Mouse (Mus musculus) embryonic fibroblast, embryonic 13.5 days (primary cell): ENCODE measurements around the gene Gm12185. TPM values are rescaled to one million over a fixed set of nuclear protein-coding genes. Genes with fewer than 3 reads are reported as not detected.
"Not testable (repeated sequence)": the region's sequence is repeated elsewhere in the genome, so short reads cannot be mapped to it uniquely, and the experiment has no call there.

Source experiments
- H3K27ac ChIP-seq: 2 replicates; pipeline ENCODE4 v1.5.1; 2012; ENCODE audit warnings: low read length, control low read depth, inconsistent platforms; ENCODE audit not compliant: insufficient read depth
- H3K4me1 ChIP-seq: 2 replicates; pipeline ENCODE4 v1.6.1; 2011; ENCODE audit warnings: low read length; ENCODE audit not compliant: control insufficient read depth, insufficient read depth
- H3K4me3 ChIP-seq: 2 replicates; pipeline ENCODE4 v1.5.1; 2011; ENCODE audit warnings: mild to moderate bottlenecking, control low read depth, low read length; ENCODE audit not compliant: insufficient read depth
- CTCF ChIP-seq: IDR thresholded peaks from 2 replicates; pipeline ENCODE4 v1.5.1; 2011; ENCODE audit warnings: mild to moderate bottlenecking, control low read depth, low read length, moderate library complexity, borderline replicate concordance; ENCODE audit not compliant: insufficient read depth
- POLR2A ChIP-seq: IDR thresholded peaks from 2 replicates; pipeline ENCODE4 v1.6.1; 2011; ENCODE audit warnings: low read depth, mild to moderate bottlenecking, control low read depth, low read length, moderate library complexity
- polyA plus RNA-seq: library from polyadenylated mRNA; stranded (reverse); fragments of >200 nt; gene quantifications from 2 replicates; pipeline ENCODE4 v1.2.4, GENCODE M21; 2011; ENCODE audit warnings: low read depth; ENCODE audit not compliant: missing spikeins, insufficient read length

Gm12185 gene
- polyA plus RNA-seq, 1 experiment: 0.25 TPM

DNA sequence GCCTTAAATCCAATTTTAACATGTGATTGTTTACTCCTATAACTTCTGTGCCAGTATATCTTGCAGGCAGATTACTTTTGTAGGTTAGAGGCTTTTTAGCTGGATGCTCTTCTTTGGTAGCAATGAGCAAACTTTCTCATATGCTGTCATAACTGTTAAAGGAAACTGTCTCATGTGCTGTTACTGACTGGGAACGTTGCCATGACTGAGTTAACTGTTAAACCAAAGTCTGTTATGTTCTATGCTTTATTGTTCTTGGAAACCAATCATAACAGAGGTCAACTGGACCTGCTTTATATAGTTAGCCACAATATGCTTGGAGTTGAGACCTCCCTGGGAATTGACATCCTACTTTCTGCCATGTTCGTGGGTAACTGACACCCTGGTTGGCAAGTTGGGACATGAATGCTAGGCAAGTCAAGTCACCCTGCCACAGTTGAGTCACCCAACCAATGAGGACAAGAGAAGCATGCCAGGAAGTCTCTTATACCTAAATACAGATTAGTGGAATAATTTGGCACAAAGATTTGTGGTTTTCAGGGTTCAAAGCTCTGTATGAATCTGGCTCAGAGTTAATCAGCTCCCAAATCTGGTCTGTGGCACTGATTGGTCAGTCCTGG, 93.1 kb downstream of the Gm12185 start:
- H3K4me1 ChIP-seq: peaks cover 3% of the 10 kb centered on the region
- TF ChIP-seq CTCF (no peak), POLR2A (no peak)
- H3K27ac ChIP-seq: peak overlapping the region; percentile 47
- no peak overlapping the region for H3K4me3 ChIP-seq

DNA sequence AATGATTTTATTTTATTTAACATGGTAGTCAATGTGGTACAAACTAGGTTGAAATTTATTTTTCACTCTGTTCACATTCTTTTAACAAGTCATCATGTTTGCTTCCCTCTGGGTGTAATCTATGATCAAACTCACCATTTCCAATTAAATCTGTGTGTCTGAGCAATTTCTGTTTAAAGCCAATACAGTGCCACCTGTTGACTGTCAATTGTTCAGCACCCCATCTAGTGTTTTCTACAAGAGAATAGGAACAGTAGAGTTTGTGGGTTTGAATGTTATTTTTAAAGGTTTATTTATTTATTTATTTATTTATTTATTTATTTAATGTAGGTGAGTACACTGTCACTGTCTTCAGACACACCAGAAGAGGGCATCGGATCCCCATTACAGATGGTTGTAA, 115.3 kb downstream of the Gm12185 start:
- Histone ChIP-seq H3K27ac (no peak overlapping the region), H3K4me3 (no peak overlapping the region), H3K4me1 (peaks cover 7% of the 10 kb centered on the region; the same call in 1 of the 2 replicates)
- TF ChIP-seq CTCF: no peak
- TF ChIP-seq POLR2A: no peak

DNA sequence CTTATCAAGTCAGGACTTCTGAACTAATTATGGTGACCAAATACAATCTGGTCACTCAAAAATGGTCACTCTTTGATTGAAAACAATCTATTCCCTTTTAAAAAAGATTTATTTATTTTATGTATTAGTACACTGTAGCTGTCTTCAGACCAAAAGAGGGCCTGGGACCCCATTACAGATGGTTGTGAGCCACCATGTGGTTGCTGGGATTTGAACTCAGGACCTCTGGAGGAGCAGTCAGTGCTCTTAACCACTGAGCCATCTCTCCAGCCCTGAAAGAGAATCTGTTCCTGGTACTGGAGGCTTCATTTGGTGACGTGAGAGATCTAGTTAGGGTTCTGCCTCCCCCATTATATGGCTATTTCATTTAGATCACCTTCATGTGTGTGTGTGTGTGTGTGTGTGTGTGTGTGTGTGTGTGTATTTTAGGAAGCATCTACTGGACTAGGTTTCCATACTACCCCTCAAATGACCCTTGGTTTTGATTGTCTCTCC, 116.6 kb downstream of the Gm12185 start:
- not testable (repeated sequence) for H3K4me1 ChIP-seq

DNA sequence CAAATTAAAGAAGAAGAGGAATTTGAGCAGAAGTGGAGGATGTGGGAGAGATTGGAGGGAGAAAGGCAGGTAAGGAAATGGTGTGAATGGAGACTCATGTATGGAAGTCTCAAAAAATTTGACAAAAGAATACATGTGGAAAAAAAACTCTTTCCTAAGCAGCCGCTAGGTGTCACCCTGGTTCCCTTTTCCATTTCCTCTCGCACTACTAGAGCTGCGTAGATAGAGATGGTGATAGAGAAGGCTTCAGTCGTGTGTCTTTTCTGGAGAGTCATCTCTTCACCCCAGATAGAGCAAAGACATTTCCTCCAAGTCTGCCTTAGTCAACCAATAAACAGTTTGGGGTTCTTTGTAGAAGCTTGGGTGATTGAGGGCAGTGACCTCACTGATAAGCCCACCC, 117.6 kb downstream of the Gm12185 start:
- TF ChIP-seq CTCF (no peak), POLR2A (no peak)
- peaks cover 7% of the 10 kb centered on the region; the same call in 1 of the 2 replicates for H3K4me1 ChIP-seq
- H3K27ac ChIP-seq: no peak overlapping the region
- H3K4me3 ChIP-seq: no peak overlapping the region

More for the DNA sequence above, 116.6 kb downstream of the Gm12185 start:
- not testable (repeated sequence) for H3K27ac ChIP-seq, H3K4me3 ChIP-seq

DNA sequence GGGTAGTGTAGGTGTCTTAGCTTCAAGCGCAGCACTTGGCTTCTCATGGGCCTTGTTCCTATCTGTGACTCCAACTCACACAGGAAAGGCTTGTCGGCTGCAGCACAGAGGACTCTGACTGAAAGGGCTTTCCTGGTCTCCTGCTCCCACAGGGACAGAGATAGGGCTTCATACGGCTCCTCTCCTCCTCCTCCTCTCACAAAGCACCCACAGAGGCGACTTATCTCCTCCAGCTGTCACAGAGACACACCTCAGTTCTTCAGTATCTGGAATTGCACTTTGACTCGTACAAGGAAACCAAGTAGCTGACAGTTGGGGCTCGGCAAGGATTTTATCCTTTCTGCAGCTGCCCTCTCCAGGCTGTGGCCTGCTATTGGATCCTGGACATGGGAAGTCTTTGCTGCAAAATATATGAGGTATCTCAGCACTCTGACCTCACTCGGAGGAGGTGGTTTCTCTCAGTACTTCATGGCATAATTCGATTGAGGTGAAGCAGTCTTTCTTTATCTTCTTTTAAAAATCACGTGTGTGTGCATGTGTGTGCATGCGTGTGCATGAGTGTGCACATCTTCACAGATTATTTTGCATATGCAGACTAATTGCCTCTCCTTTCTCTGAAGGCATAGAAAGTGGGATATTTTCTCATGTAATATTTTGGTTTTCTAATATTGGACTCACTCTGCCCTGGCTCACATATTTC, 118.3 kb downstream of the Gm12185 start:
- TF ChIP-seq POLR2A: no peak
- no peak for TF ChIP-seq CTCF
- H3K27ac ChIP-seq: peak overlapping the region; percentile 98; the same call in 1 of the 2 replicates
- peaks cover 7% of the 10 kb centered on the region; the same call in 1 of the 2 replicates for H3K4me1 ChIP-seq

DNA sequence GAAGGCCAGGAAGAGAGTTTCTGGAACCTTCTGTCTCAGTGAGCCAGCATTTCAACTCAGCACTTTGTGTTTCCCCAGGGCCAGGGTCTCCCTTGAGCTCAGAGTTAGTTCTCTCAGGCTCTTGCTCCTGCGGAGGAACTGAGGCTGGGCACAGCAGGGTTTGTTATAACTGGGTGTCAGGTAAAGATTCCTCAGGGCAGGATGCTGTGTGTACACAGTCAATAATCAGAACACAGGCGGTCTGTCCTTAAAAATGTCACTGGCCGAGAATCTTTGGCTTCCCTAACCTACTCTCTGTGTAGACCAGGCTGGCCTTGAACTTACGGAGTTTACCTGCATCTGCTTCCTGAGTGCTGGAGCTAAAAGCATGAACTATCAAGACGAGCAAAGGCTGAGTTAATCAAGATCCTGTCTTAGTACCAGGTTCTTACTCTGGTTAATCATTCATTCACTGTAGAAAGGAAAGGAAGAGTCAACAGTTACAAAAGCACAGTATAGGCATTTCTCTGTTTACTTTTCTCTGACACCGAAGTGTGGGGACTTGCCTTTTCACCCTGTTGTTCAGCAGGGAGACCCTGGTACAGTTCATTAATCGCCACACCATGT, 119.2 kb downstream of the Gm12185 start:
- H3K4me3 ChIP-seq: peak overlapping the region; percentile 74
- H3K27ac ChIP-seq: peak overlapping the region; percentile 98
- peaks cover 7% of the 10 kb centered on the region; the same call in 1 of the 2 replicates for H3K4me1 ChIP-seq
- TF ChIP-seq POLR2A: no peak
- TF ChIP-seq CTCF: no peak

More for the DNA sequence above, 118.3 kb downstream of the Gm12185 start:
- H3K4me3 ChIP-seq: no peak overlapping the region

DNA sequence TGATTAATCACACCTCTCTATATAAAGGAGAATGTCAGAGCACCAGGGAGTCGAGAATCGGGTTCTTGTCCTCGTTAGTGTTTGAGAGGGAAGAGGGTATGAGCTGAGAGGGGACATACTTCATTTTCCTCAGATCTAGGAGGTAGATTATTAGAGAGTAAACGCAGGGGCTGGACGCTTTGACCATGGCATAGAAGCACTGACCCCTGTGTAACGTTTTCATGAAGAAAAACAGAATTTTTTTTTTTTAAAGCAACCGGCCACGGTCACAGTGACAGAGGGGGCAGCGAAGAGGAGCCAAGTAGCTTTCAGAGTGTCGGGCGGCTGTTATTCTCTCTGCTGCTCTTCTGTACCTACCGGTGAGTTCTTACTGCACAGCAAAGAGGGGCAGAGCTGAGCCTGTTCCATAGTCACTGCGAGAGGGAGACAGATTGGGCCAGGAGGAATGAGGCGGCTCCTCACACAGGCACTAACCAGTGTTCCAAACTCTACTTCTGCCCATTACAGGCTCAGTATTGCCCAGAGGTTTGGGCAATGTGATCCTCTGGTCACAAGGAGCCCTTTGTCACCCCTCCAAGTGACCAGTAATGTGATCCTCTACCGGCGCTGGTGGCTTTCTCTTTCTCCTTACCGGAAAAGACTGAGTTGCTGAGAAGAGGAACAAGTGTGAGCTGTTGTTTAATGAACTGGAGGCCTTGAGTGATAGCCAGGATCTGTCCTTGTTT, 120.0 kb downstream of the Gm12185 start:
- H3K4me3 ChIP-seq: peak overlapping the region; percentile 74
- peak overlapping the region; percentile 98 for H3K27ac ChIP-seq
- H3K4me1 ChIP-seq: peaks cover 7% of the 10 kb centered on the region; the same call in 1 of the 2 replicates
- TF ChIP-seq POLR2A (peak; percentile 66), CTCF (no peak)

DNA sequence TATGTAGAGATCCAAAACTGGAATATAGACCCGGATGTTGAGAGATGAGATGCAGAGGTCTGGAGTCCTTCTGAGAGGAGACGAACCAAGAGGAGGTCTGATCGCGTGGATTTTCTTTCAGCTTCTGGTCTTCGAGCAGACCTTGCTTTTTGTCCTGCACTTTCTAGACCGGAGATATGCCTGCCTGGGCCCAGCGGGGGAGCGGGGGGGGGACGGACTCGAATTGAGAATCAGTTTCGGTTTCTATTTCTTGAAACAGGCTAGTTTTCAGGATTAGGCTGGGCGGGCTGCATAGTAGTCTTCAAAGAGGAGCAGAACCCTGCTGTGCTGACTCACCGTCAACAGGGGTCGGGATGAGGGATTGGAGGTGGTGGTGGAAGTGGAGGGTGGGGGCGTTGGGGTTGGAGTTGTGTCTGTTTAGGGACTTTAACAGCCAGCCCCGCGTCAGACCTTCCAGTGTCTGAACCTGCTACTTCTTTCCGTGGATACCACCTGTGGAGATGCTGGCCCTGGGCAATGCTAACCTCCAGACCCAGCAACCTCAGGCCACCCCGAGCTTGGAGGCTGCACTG, 120.7 kb downstream of the Gm12185 start, which contains the start of gene Irgm1:
Gene Irgm1, minus strand, starts transcription at position 483 of the 572 bp plus-strand sequence.
- peak; percentile 51 for TF ChIP-seq POLR2A
- no peak for TF ChIP-seq CTCF
- Histone ChIP-seq H3K4me3 (peak within 1 kb of the TSS; percentile 74), H3K27ac (peak within 1 kb of the TSS; percentile 98), H3K4me1 (peaks cover 7% of the 10 kb centered on the region; the same call in 1 of the 2 replicates)

DNA sequence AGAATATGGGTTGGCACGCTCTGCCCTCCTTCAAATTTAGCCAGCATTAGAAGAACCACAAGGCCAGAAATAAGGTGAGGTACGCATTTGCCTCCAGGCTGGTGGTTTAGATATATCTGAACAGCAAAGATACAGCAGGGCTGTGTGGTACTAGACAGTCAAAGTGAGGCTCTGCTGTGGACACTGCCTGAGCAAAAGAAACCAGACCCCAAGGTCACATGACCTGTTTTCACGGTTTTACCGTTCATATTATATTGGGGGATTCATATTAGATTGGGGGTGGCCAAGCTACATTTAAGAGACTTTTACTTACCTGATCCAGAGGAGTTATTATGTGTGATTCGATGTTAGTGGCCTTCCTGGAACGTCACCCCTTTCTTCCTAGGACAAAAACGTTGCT, 121.2 kb downstream of the Gm12185 start:
- TF ChIP-seq POLR2A: no peak; the same call in 1 of the 2 replicates
- TF ChIP-seq CTCF: no peak
- Histone ChIP-seq H3K27ac (peak overlapping the region; percentile 98), H3K4me3 (peak overlapping the region; percentile 74), H3K4me1 (peaks cover 7% of the 10 kb centered on the region; the same call in 1 of the 2 replicates)
